Comparison of ENCODE assay signal across 9 mouse cellular contexts in the genomic region with DNA sequence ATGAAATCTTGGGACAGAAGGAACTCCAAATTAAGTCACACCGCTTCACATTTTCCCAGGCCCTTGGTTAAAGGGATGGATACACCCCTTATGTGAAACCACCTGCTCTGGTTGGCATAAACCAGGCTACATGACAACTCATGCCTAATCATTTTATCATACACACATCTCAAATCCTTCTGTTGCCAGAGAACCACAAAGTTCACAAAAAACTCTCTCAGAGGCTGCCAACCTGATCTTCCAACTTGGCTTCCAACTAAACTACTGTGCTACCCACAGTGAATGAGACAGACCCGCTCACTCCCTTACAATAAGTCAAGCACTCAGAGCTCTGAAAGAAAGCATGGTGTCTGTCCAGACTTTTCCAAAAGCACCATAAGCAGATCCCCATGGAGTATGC. TPM values are rescaled to one million over a fixed set of nuclear protein-coding genes. Genes with fewer than 3 reads are reported as not detected.
A peak's percentile ranks its signal among the peaks of the same experiment; 100 is the strongest.
DNase-seq lines count a peak whose midpoint lies in the region; ATAC-seq and TF ChIP-seq lines count a peak whose summit lies in the region.
"Had no signal": no experiment of that assay in that cellular context is flagged by ENCODE, and none has a peak within 500 bp of the region (broad histone marks: within the 10 kb centered on the region; RNA-seq: fewer than 3 reads in every experiment).

No protein-coding gene starts in this region.

- H3K4me1 ChIP-seq in intestine, embryonic 14.5 days (replicated peaks; ENCODE audit: control insufficient read depth, insufficient read depth, low read length), result peaks cover 34% of the 10 kb centered on the region
- H3K4me1 ChIP-seq in intestine, postnatal 0 days (replicated peaks; ENCODE audit: control insufficient read depth, insufficient read depth, low read length), result no peaks in the 10 kb centered on the region
- H3K4me1 ChIP-seq in hindbrain, embryonic 11.5 days (replicated peaks; ENCODE audit: control insufficient read depth, insufficient read depth, low read length), result no peaks in the 10 kb centered on the region
- H3K4me1 ChIP-seq in midbrain, embryonic 13.5 days (replicated peaks), result peaks cover 37% of the 10 kb centered on the region

- ATAC-seq in intestine, embryonic 14.5 days (replicated peaks; ENCODE audit: low FRiP score, low TSS enrichment, low read depth), result no peak
- no peak for ATAC-seq in intestine, postnatal 0 days
- no peak for ATAC-seq in hindbrain, embryonic 11.5 days (ENCODE audit: low FRiP score)
- no peak for ATAC-seq in midbrain, embryonic 13.5 days

- no peak for TF ChIP-seq CTCF in intestine, postnatal 0 days (IDR thresholded peaks at IDR 0.05; ENCODE audit: low read depth)

- no peaks in the 10 kb centered on the region for H3K36me3 ChIP-seq in intestine, embryonic 14.5 days (ENCODE audit: control insufficient read depth, insufficient read depth, low read length)
- H3K36me3 ChIP-seq in intestine, postnatal 0 days (ENCODE audit: control insufficient read depth, insufficient read depth), result no peaks in the 10 kb centered on the region
- no peaks in the 10 kb centered on the region for H3K36me3 ChIP-seq in hindbrain, embryonic 11.5 days (ENCODE audit: control insufficient read depth, insufficient read depth, low read length)
- no peaks in the 10 kb centered on the region for H3K36me3 ChIP-seq in midbrain, embryonic 13.5 days

- peak overlapping the region; percentile 67 for H3K4me2 ChIP-seq in intestine, embryonic 14.5 days (ENCODE audit: low read length)
- H3K4me2 ChIP-seq in intestine, postnatal 0 days (replicated peaks; ENCODE audit: low read depth), result no peak overlapping the region
- 0 out of 2 replicates have a peak overlapping the region, but pooled peaks have one; percentile 2 for H3K4me2 ChIP-seq in hindbrain, embryonic 11.5 days (replicated peaks; ENCODE audit: low read depth, low read length)
- H3K4me2 ChIP-seq in midbrain, embryonic 13.5 days (replicated peaks), result peak overlapping the region; percentile 70

- no peak overlapping the region for H3K27ac ChIP-seq in intestine, embryonic 14.5 days (ENCODE audit: low read depth)
- H3K27ac ChIP-seq in intestine, postnatal 0 days (ENCODE audit: low read depth, low read length), result no peak overlapping the region
- H3K27ac ChIP-seq in hindbrain, embryonic 11.5 days (ENCODE audit: low read depth, low read length), result no peak overlapping the region
- H3K27ac ChIP-seq in midbrain, embryonic 13.5 days, result no peak overlapping the region

- peak overlapping the region; percentile 89; the same call in 1 of the 2 replicates for H3K4me3 ChIP-seq in intestine, embryonic 14.5 days (ENCODE audit: low read depth, low read length)
- no peak overlapping the region for H3K4me3 ChIP-seq in intestine, postnatal 0 days (ENCODE audit: low read depth, low read length)
- H3K4me3 ChIP-seq in hindbrain, embryonic 11.5 days (ENCODE audit: low read depth, low read length), result no peak overlapping the region; the same call in 1 of the 2 replicates
- peak overlapping the region; percentile 98 for H3K4me3 ChIP-seq in midbrain, embryonic 13.5 days (replicated peaks)

- H3K9ac ChIP-seq in intestine, embryonic 14.5 days (ENCODE audit: low read length), result no peak overlapping the region
- H3K9ac ChIP-seq in intestine, postnatal 0 days (ENCODE audit: low read depth, low read length), result no peak overlapping the region
- H3K9ac ChIP-seq in hindbrain, embryonic 11.5 days (ENCODE audit: low read depth, low read length), result no peak overlapping the region
- peak overlapping the region; percentile 96 for H3K9ac ChIP-seq in midbrain, embryonic 13.5 days (replicated peaks)

- no peaks in the 10 kb centered on the region for H3K9me3 ChIP-seq in intestine, embryonic 14.5 days (ENCODE audit: control insufficient read depth, low read length)
- no peaks in the 10 kb centered on the region for H3K9me3 ChIP-seq in intestine, postnatal 0 days (ENCODE audit: control insufficient read depth)
- H3K9me3 ChIP-seq in hindbrain, embryonic 11.5 days (ENCODE audit: control insufficient read depth, low read length), result no peaks in the 10 kb centered on the region
- H3K9me3 ChIP-seq in midbrain, embryonic 13.5 days, result no peaks in the 10 kb centered on the region

- H3K27me3 ChIP-seq in intestine, embryonic 14.5 days (replicated peaks; ENCODE audit: control insufficient read depth, insufficient read depth, low read length), result no peaks in the 10 kb centered on the region
- no peaks in the 10 kb centered on the region for H3K27me3 ChIP-seq in intestine, postnatal 0 days (replicated peaks; ENCODE audit: control insufficient read depth, insufficient read depth, low read length)
- H3K27me3 ChIP-seq in hindbrain, embryonic 11.5 days (ENCODE audit: control insufficient read depth, insufficient read depth, low read length), result no peaks in the 10 kb centered on the region
- no peaks in the 10 kb centered on the region for H3K27me3 ChIP-seq in midbrain, embryonic 13.5 days

- DNase-seq in intestine, embryonic 14.5 days (ENCODE audit: low spot score), result no peak
- DNase-seq in adipocyte (ENCODE audit: low spot score), result peak; percentile 48
- no peak for DNase-seq in hindbrain, embryonic 11.5 days (ENCODE audit: low spot score)
- DNase-seq in c-Kit-positive CD71-positive TER-119-positive erythroid progenitor cells, embryonic 14.5 days (ENCODE audit: low spot score), result no peak
- DNase-seq in right cerebral cortex, postnatal 14 days, result no peak
- no peak for DNase-seq in adrenal gland, postnatal 14 days
- DNase-seq: lung, adult 2 months had no signal

- 85% methylated on average over 2 of the region's 2 CpGs for WGBS in intestine, embryonic 14.5 days
- WGBS in intestine, postnatal 0 days, result 90% methylated on average over 2 of the region's 2 CpGs
- WGBS in hindbrain, embryonic 11.5 days, result 87% methylated on average over 2 of the region's 2 CpGs
- WGBS in midbrain, embryonic 13.5 days, result 73% methylated on average over 2 of the region's 2 CpGs

RNA-seq across cellular contexts. Expression of gene Chd6, which starts 1.6 kb away (rescaled TPM):
- polyA plus RNA-seq in intestine, embryonic 14.5 days (2014; fragmentation: Nextera tagmentation; extraction: Ambion mirVana), result 28.5 and 33.8 TPM in 2 replicates
- polyA plus RNA-seq in intestine, postnatal 0 days (2015; fragmentation: Nextera tagmentation; extraction: Ambion mirVana), result 8.7 and 10.1 TPM in 2 replicates
- 35.8 and 52.8 TPM in 2 replicates for polyA plus RNA-seq in hindbrain, embryonic 11.5 days (2014; fragmentation: Nextera tagmentation; extraction: Ambion mirVana)
- polyA plus RNA-seq in midbrain, embryonic 13.5 days (2015; fragmentation: Nextera tagmentation; extraction: Ambion mirVana), result 42.6 and 44.9 TPM in 2 replicates
- total RNA-seq in adrenal gland, postnatal 14 days (2021), result 38.3 and 47.0 TPM in 2 replicates

Comparison
In these comparisons a context has a peak if more than half of its experiments do, and no peak if none do; other contexts are left out.
1. H3K4me3 ChIP-seq: peak in intestine, embryonic 14.5 days (single experiment) and midbrain, embryonic 13.5 days (single experiment); none in intestine, postnatal 0 days (single experiment) and hindbrain, embryonic 11.5 days (single experiment).